Mouse (Mus musculus) lung, embryonic 14.5 days (tissue): ENCODE data around the gene Krt76. TPM values are rescaled to one million over a fixed set of nuclear protein-coding genes. Genes with fewer than 3 reads are reported as not detected.

ENCODE experiments used
- ATAC-seq: fragments of 200-750 bp; cut with Nextera tagmentation; 2 replicates; pipeline ENCODE4 v1.8.0; 2017; ENCODE audit warnings: mild to moderate bottlenecking, moderate TSS enrichment, moderate library complexity; ENCODE audit not compliant: insufficient read depth
- DNase-seq: peaks from one replicate; pipeline ENCODE4 v3.0.0-alpha.2; 2015
- H3K27ac ChIP-seq: fragments of 300-500 bp; sonication (generic); 2 replicates; pipeline ENCODE4 v1.5.1; 2014; ENCODE audit warnings: low read depth, mild to moderate bottlenecking, moderate library complexity
- H3K27me3 ChIP-seq: fragments of 300-500 bp; sonication (generic); 2 replicates; pipeline ENCODE4 v1.6.1; 2014; ENCODE audit warnings: low read length, control low read depth; ENCODE audit not compliant: insufficient read depth
- H3K36me3 ChIP-seq: fragments of 300-500 bp; sonication (generic); 2 replicates; pipeline ENCODE4 v1.6.1; 2014; ENCODE audit warnings: control low read depth; ENCODE audit not compliant: insufficient read depth
- H3K4me1 ChIP-seq: fragments of 300-500 bp; sonication (generic); 2 replicates; pipeline ENCODE4 v1.6.1; 2014; ENCODE audit warnings: antibody characterized with exemption, control low read depth; ENCODE audit not compliant: insufficient read depth
- H3K4me2 ChIP-seq: fragments of 300-500 bp; sonication (generic); 2 replicates; pipeline ENCODE4 v1.6.1; 2014; ENCODE audit warnings: mild to moderate bottlenecking
- H3K4me3 ChIP-seq: fragments of 300-500 bp; sonication (generic); 2 replicates; pipeline ENCODE4 v1.5.1; 2014; ENCODE audit warnings: low read depth, low read length
- H3K9ac ChIP-seq: fragments of 300-500 bp; sonication (generic); 2 replicates; pipeline ENCODE4 v1.6.1; 2014
- H3K9me3 ChIP-seq: fragments of 300-500 bp; sonication (generic); 2 replicates; pipeline ENCODE4 v1.6.1; 2016; ENCODE audit warnings: low read depth, low read length, control low read depth
- CTCF ChIP-seq: IDR thresholded peaks from 2 replicates; pipeline ENCODE4 v1.5.1; 2016; ENCODE audit warnings: antibody characterized with exemption, low read depth
- WGBS: fragments of 180-500 bp; shearing (Covaris S2); extraction: QIAGEN DNeasy Blood & Tissue Kit; methylation state at CpG from one replicate; pipeline ENCODE4 v1.1.7; 2014; 5-methylcytosine and 5-hydroxymethylcytosine counted together
- polyA plus RNA-seq: library from polyadenylated mRNA; unstranded; fragments of >200 nt; fragmentation: Nextera tagmentation; extraction: Ambion mirVana; gene quantifications from 2 replicates; pipeline ENCODE4 v1.2.1, GENCODE M21; 2014

The Krt76 gene
- polyA plus RNA-seq, 1 experiment from 2014 or later, result not detected

DNA sequence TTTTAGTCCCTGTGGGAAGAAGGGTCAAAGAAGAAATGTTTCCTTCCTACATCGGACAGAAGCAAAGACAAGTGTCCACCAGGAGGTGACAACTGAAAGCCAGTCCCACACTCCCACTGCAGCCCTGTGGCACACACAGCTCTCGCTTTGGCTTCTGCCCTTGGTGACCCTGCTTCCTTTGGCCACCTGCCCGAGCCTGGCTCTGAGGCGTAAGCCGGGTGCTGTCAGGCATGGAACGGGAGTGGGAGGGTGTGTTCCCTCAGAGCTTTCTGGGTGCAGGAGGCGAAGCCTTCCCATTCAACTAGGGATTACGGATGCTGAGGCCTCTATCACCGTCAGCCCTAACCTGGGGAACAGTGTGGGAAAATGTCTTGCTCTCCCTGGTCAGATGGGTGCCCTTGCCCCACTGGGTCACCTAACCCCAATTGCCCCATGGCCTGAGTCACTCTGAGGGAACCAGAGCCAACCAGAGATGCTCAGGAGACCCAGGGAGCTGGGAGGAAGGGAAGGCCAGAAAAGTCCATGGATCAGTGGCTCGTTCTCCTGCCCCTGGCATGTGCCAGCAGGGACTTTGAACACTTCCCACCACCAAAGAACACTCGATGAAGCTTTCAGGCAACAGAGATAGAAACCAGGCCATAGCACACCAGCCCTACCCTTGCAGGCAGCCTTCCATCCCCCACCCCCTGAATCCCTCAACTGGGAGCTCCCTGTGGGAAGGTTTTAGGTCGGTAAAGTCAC is 34.8 kb upstream of the Krt76 start:
- peaks cover 12% of the 10 kb centered on the region for H3K4me1 ChIP-seq
- WGBS, result 60% methylated on average over 12 of the region's 12 CpGs
- ATAC-seq (no peak), DNase-seq (no peak)
- no peak overlapping the region for H3K27ac ChIP-seq
- no peak overlapping the region for H3K4me3 ChIP-seq
- no peak overlapping the region for H3K9ac ChIP-seq
- no peak overlapping the region for H3K4me2 ChIP-seq
- no peaks in the 10 kb centered on the region for H3K36me3 ChIP-seq
- no peaks in the 10 kb centered on the region for H3K9me3 ChIP-seq
- no peak for TF ChIP-seq CTCF
- H3K27me3 ChIP-seq, result peaks cover 10% of the 10 kb centered on the region

DNA sequence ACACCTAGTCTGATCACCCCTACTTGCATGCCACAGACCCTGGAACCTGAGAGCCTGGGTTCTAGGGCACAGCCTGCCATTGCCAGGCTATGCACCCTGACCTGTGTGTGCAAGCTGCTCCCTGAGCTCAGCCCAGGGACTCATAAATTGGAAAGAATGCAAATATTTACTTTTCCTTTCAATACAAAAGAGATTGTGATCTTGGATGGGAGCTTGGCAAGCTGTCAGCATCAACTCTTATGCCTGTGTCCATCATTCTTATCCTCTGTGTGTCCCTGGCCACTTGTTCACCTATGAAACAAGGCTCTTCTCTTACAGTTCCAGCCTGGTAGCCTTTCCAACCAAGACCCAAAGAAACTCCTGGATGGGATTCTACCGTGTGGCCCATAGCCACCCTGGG is 32.3 kb upstream of the Krt76 start:
- ATAC-seq (no peak), DNase-seq (no peak)
- Histone ChIP-seq H3K4me3 (no peak overlapping the region), H3K4me1 (peaks cover 11% of the 10 kb centered on the region), H3K36me3 (no peaks in the 10 kb centered on the region), H3K27me3 (peaks cover 3% of the 10 kb centered on the region), H3K4me2 (no peak overlapping the region), H3K27ac (no peak overlapping the region), H3K9ac (no peak overlapping the region), H3K9me3 (no peaks in the 10 kb centered on the region)
- no peak for TF ChIP-seq CTCF
- 71% methylated on average over 1 of the region's 1 CpGs for WGBS

DNA sequence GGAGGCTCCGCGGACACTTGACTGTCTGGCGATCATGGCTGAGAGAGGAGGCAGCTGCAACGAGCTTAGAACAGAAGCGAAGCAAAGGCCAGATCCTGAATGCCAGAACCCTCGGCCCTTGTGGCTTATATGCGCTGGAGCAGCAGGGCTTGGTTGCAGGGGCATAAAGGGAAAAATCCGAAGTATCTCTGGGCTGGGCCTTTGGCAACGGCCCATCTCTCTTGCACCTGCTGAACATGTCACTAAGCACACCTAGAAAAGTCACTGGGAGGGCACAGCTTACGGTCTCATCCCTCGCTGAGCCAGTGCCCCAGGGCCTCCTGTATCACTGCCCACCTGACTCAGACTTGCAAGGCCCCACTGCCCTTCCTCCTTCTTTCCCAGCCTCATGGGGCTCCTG is 31.9 kb upstream of the Krt76 start, which contains the start of gene Krt4:
Gene Krt4 (minus strand): TSS at position 101 of the 400 bp plus-strand sequence.
- H3K4me3 ChIP-seq, result no peak within 1 kb of the TSS
- no peaks in the 10 kb centered on the region for H3K9me3 ChIP-seq
- no peak for DNase-seq
- no peak within 1 kb of the TSS for H3K9ac ChIP-seq
- no peak for ATAC-seq
- H3K4me2 ChIP-seq, result no peak within 1 kb of the TSS
- H3K27ac ChIP-seq, result no peak within 1 kb of the TSS
- H3K4me1 ChIP-seq, result peaks cover 7% of the 10 kb centered on the region
- 67% methylated on average over 11 of the region's 11 CpGs for WGBS
- H3K27me3 ChIP-seq, result no peaks in the 10 kb centered on the region; the same call in 1 of the 2 replicates
- no peaks in the 10 kb centered on the region for H3K36me3 ChIP-seq
- no peak for TF ChIP-seq CTCF

DNA sequence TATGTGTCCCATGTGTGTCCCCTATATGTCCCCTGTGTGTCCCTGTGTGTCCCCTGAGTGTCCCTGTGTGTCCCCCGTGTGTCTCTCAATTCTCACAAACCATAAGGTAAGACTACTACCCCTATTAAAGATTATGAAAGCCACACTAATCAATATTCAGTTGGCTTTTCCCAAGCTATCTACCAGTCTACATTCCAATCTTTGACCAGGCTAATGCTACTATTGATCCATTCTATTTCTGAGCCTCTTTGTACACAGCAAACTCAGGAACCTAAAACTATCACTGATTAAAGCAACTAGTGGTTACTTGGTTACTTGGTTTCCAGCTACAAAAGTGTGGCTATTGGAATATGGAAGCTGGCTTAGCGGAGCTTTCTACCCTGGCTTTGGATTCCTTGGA is 29.6 kb upstream of the Krt76 start:
- Histone ChIP-seq H3K27ac (no peak overlapping the region), H3K9me3 (no peaks in the 10 kb centered on the region), H3K4me2 (no peak overlapping the region), H3K4me3 (no peak overlapping the region), H3K4me1 (no peaks in the 10 kb centered on the region), H3K27me3 (no peaks in the 10 kb centered on the region; the same call in 1 of the 2 replicates), H3K9ac (no peak overlapping the region), H3K36me3 (no peaks in the 10 kb centered on the region)
- DNase-seq (no peak), ATAC-seq (no peak)
- no peak for TF ChIP-seq CTCF
- WGBS, result 90% methylated on average over 2 of the region's 2 CpGs

DNA sequence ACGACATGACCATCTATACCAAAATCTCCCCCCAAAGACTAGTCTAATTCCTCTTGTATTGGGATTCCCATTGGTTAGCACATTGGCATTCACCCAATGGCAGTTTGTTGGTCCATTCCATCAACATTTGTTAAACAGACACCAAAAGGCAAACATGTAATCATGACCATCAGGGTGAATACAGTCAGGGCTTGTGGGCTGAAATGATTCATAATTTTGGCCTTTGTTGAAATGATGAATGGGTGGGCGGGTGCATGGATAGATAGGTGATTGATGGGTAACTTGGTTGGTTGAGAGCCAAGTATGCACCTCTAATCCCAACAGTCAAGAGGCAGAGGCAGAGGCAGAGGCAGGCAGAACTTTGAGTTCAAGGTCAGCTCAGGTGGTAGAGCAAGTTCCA is 23.4 kb upstream of the Krt76 start:
- no peaks in the 10 kb centered on the region for H3K4me1 ChIP-seq
- no peaks in the 10 kb centered on the region for H3K36me3 ChIP-seq
- H3K9ac ChIP-seq, result no peak overlapping the region
- no peak for TF ChIP-seq CTCF
- H3K4me3 ChIP-seq, result no peak overlapping the region
- ATAC-seq (no peak), DNase-seq (no peak)
- no peak overlapping the region for H3K27ac ChIP-seq
- WGBS, result 68% methylated on average over 2 of the region's 2 CpGs
- no peaks in the 10 kb centered on the region for H3K27me3 ChIP-seq
- H3K9me3 ChIP-seq, result no peaks in the 10 kb centered on the region
- H3K4me2 ChIP-seq, result no peak overlapping the region

DNA sequence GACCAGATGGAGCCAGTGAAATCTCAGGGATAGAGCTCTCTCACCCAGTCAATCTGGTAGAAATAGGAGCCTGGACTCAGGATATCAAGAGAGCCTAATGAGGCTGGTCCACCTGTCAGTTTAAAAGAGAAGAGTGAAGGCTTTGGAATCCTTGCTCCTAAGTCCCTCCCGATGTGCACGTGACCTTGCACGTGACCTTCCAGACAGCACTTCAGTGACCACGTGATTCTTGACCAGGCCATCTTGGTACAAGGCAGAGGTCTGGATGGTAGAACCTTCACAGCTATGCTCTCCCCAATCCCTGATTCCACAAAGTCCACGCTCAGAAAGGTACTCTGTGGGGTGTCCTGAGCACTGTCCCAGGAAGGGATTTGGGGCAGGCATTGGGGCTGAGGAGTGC is 12.1 kb upstream of the Krt76 start:
- H3K27ac ChIP-seq, result no peak overlapping the region
- TF ChIP-seq CTCF, result no peak
- WGBS, result 81% methylated on average over 5 of the region's 5 CpGs
- ATAC-seq (no peak), DNase-seq (no peak)
- H3K36me3 ChIP-seq, result no peaks in the 10 kb centered on the region
- H3K9ac ChIP-seq, result no peak overlapping the region
- H3K4me3 ChIP-seq, result no peak overlapping the region
- no peaks in the 10 kb centered on the region for H3K4me1 ChIP-seq
- no peaks in the 10 kb centered on the region for H3K27me3 ChIP-seq
- H3K9me3 ChIP-seq, result no peaks in the 10 kb centered on the region
- no peak overlapping the region for H3K4me2 ChIP-seq

DNA sequence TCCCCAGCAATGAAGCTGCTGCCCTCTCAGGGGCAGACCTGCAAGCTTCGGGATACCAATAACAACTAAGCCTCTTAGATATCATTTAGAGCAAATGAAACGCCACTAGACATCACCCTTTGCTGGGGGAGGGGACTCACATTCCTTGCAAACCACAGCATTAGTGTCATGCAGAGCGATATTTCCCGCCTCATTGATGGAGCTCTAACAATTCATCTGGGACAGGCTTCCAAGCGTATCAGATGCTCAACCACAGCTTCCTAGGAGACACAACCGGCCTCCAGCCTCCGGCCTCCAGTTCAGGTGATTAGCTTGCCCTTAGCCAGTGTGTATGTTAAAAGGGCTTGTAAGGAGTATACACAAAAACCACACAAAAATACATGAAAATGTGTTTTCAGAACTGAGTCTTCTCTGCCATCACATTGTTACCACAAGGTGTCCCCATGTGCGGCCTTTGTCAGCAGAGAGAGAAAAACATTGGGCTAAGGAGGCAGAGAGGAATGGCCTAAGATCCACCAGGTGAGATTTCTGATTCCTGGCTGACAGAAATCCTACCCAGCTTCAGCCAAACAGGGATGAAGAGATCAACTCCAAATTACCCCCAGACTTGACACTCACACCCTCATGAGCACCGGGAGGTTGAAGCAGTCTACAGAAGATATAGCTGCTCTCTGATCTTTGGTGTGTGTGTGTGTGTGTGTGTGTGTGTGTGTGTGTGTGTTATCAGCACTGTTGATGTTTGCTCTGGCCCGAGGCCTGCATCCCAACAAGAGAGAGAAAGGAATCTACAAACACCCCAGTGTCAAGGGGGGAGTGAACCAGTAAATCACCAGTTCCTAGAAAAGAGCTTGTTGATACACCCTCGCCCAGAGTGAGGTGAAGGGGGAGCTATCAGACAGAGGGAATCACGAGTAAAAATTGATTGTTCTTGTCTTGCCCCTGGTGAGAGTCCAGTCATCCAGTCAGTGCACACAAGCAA is 9.7 kb upstream of the Krt76 start:
- Histone ChIP-seq H3K9me3 (no peaks in the 10 kb centered on the region), H3K9ac (no peak overlapping the region), H3K4me1 (no peaks in the 10 kb centered on the region), H3K27me3 (no peaks in the 10 kb centered on the region), H3K4me3 (no peak overlapping the region), H3K27ac (no peak overlapping the region), H3K4me2 (no peak overlapping the region), H3K36me3 (no peaks in the 10 kb centered on the region)
- TF ChIP-seq CTCF, result peak; percentile 48
- DNase-seq, result peak; percentile 23
- WGBS, result 40% methylated on average over 12 of the region's 12 CpGs
- ATAC-seq, result no peak
